Mouse (Mus musculus) E14TG2a.4 (cell line): ENCODE results near the gene Rpl12.

ENCODE experiments used
- H3K27me3 ChIP-seq: 2 replicates; pipeline ENCODE4 v1.6.1; 2014; ENCODE audit warnings: low read length, control low read depth; ENCODE audit not compliant: insufficient read depth
- H3K36me3 ChIP-seq: 2 replicates; pipeline ENCODE4 v1.6.1; 2014; ENCODE audit warnings: low read length, control low read depth; ENCODE audit not compliant: insufficient read depth
- H3K4me1 ChIP-seq: replicated peaks from 2 replicates; pipeline ENCODE4 v1.6.1; 2014; ENCODE audit warnings: low read depth, low read length, control low read depth
- H3K4me3 ChIP-seq: replicated peaks from 2 replicates; pipeline ENCODE4 v1.5.1; 2014; ENCODE audit warnings: mild to moderate bottlenecking, low read length
- H3K9me3 ChIP-seq: 2 replicates; pipeline ENCODE4 v1.6.1; 2014; ENCODE audit warnings: low read length, control low read depth
- CTCF ChIP-seq: conservative IDR thresholded peaks from 2 replicates; pipeline ENCODE4 v1.5.1; 2014; ENCODE audit warnings: low read length
- NANOG ChIP-seq: IDR thresholded peaks from 2 replicates; pipeline ENCODE4 v1.6.1; 2014; ENCODE audit warnings: borderline replicate concordance, low read length, mixed read lengths
- POU5F1 ChIP-seq: IDR thresholded peaks from 2 replicates; pipeline ENCODE4 v1.6.1; 2014; ENCODE audit warnings: low read length, borderline replicate concordance

The Rpl12 gene

GRCm38 (mm10) chr2:32921801-32922380 is 39.5 kb upstream of the Rpl12 start:
- Histone ChIP-seq H3K36me3 (peaks cover 100% of the 10 kb centered on the region), H3K27me3 (no peaks in the 10 kb centered on the region), H3K4me1 (peaks cover 85% of the 10 kb centered on the region), H3K9me3 (no peaks in the 10 kb centered on the region), H3K4me3 (0 out of 2 replicates have a peak overlapping the region, but pooled peaks have one; percentile 10)
- TF ChIP-seq POU5F1 (no peak), NANOG (no peak), CTCF (no peak)

GRCm38 (mm10) chr2:32922564-32922963 is 38.8 kb upstream of the Rpl12 start:
- H3K4me1 ChIP-seq, result peaks cover 85% of the 10 kb centered on the region
- TF ChIP-seq NANOG (no peak), POU5F1 (no peak), CTCF (no peak)

GRCm38 (mm10) chr2:32923551-32924250 is 37.7 kb upstream of the Rpl12 start:
- Histone ChIP-seq H3K4me1 (peaks cover 85% of the 10 kb centered on the region), H3K4me3 (peak overlapping the region; percentile 53), H3K27me3 (no peaks in the 10 kb centered on the region), H3K36me3 (peaks cover 95% of the 10 kb centered on the region), H3K9me3 (no peaks in the 10 kb centered on the region)
- TF ChIP-seq POU5F1 (no peak), NANOG (no peak), CTCF (no peak)

More at GRCm38 (mm10) chr2:32922564-32922963, 38.8 kb upstream of the Rpl12 start:
- Histone ChIP-seq H3K9me3 (no peaks in the 10 kb centered on the region), H3K4me3 (peak overlapping the region; percentile 53; the same call in 1 of the 2 replicates), H3K27me3 (no peaks in the 10 kb centered on the region), H3K36me3 (peaks cover 100% of the 10 kb centered on the region)

- Histone ChIP-seq H3K4me1 (peaks cover 85% of the 10 kb centered on the region), H3K36me3 (peaks cover 95% of the 10 kb centered on the region), H3K9me3 (no peaks in the 10 kb centered on the region), H3K4me3 (peak overlapping the region; percentile 53), H3K27me3 (no peaks in the 10 kb centered on the region)
- TF ChIP-seq NANOG, result no peak
- no peak for TF ChIP-seq CTCF
- TF ChIP-seq POU5F1, result no peak
These were observed 37.0 kb upstream of the Rpl12 start for GRCm38 (mm10) chr2:32924306-32924844.

GRCm38 (mm10) chr2:32926330-32927075 is 34.9 kb upstream of the Rpl12 start:
- Histone ChIP-seq H3K27me3 (no peaks in the 10 kb centered on the region), H3K4me1 (peaks cover 86% of the 10 kb centered on the region), H3K36me3 (peaks cover 78% of the 10 kb centered on the region), H3K9me3 (no peaks in the 10 kb centered on the region), H3K4me3 (no peak overlapping the region)
- TF ChIP-seq NANOG, result no peak
- TF ChIP-seq POU5F1, result no peak
- TF ChIP-seq CTCF, result no peak

DNA sequence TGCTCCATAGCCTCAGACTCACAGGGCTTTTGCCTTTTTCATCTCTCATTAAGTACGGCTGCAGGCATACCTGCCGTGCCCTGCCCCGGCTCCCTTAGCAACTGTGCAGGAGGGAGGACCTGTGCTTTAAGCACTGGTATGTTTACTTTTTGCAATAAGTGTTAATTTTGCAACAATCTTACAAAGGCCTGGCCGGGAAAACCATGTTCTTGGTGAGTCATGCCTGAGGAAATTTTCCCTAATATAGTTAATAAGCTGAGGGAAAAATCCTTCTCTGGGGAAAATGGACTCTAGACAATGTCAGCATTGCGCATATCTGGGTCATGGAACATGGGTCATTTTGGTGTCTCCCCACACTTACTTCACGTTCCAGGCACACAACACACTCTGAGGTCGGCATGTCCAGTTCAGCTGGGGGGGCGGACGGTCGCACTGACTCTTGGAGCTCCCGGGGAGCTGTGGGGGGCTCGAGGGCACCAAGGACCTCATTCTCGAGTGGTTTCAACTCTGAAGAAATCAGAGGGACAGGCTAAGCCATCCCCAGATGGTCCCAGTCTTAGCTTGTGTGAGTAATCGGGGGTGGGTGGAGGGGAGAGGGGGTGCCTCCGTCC is 33.6 kb upstream of the Rpl12 start:
- H3K27me3 ChIP-seq, result no peaks in the 10 kb centered on the region
- H3K4me1 ChIP-seq, result peaks cover 86% of the 10 kb centered on the region
- H3K9me3 ChIP-seq, result no peaks in the 10 kb centered on the region
- no peak for TF ChIP-seq NANOG
- TF ChIP-seq CTCF, result no peak
- no peak for TF ChIP-seq POU5F1
- H3K4me3 ChIP-seq, result no peak overlapping the region
- peaks cover 70% of the 10 kb centered on the region for H3K36me3 ChIP-seq

DNA sequence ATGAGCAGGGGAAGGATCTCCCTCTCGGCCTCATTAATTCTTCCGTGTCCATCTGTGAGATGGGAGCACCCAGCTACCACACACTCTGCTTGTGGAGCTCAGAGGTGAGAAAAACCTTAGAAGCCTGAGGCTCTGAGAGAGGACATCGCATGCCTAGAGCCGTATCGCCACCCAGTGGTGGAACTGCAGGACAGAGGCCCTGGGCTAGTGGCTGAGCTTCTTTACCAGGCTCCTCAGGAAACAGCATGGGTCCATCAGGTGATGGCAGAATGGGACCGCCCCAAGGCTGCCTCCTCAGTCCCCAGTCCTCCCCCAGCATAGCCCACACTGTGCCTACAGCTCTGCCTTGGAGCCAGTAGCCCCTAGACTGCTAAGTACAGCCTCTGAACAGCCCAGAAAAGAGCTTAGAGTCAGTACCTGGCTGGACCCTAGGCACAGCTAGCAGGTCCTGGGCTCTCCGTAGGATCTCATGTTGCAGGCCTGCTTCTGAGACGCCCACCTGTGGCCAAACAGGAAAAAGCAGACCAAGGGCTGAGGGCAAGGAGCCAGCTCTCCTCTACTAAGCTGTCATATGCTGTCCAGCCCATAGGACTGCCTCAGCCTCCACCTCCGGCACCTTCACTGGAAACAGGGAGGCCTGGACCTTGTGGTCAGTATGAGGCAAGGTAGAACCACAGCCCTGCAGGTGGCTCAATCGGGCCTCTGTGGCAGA is 33.0 kb upstream of the Rpl12 start:
- Histone ChIP-seq H3K4me3 (peak overlapping the region; percentile 60), H3K27me3 (no peaks in the 10 kb centered on the region), H3K9me3 (no peaks in the 10 kb centered on the region), H3K36me3 (peaks cover 70% of the 10 kb centered on the region), H3K4me1 (peaks cover 86% of the 10 kb centered on the region)
- TF ChIP-seq CTCF (peak; percentile 55), POU5F1 (no peak), NANOG (no peak)
